Mouse (Mus musculus) adrenal gland, adult 8-10 months (tissue): ENCODE measurements around the gene Oosp2. TPM values are rescaled to one million over a fixed set of nuclear protein-coding genes. Genes with fewer than 3 reads are reported as not detected.

Experiments used
- DNase-seq: peaks from one replicate; pipeline ENCODE4 v3.0.0; 2022
- total RNA-seq, 4 experiments: library from RNA; stranded (reverse); gene quantifications; 2 replicates each; pipeline ENCODE4 v1.2.4; 2022

Oosp2 gene
- total RNA-seq: under 1 TPM in 1 of 4 experiments, not detected in 3; 0.84 TPM

DNA sequence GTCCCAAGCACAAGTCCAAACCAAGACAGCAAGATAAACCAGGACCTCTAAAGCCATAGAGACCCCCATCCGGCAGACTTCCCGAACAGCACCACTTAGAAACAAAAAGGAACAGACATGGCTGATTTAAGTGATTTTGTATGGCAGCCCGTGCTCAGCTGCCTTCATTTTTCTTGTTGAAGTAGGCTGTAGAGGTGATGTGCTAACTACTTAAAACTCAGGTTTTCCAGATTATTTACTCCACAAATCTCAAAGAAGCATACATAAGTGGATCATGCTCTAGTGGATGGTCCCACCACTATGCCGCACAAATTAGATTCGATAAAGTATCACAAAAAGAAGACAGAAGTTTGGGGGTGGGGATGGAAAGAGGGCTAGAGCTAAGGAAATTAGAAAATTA is at the start of gene Oosp2:
Gene Oosp2 (minus strand): TSS at position 101 of the 400 bp plus-strand sequence.
- DNase-seq: no peak

- DNase-seq: no peak
Measured at GRCm38 (mm10) chr19:11698342-11698741, 38.0 kb upstream of the Oosp2 start.

GRCm38 (mm10) chr19:11696755-11697154 is 36.4 kb upstream of the Oosp2 start, which contains the start of gene Oosp3:
Gene Oosp3, plus strand, starts transcription at chr19:11697055.
- no peak for DNase-seq

- no peak for DNase-seq
Measured at GRCm38 (mm10) chr19:11691454-11691853, 31.1 kb upstream of the Oosp2 start.

DNA sequence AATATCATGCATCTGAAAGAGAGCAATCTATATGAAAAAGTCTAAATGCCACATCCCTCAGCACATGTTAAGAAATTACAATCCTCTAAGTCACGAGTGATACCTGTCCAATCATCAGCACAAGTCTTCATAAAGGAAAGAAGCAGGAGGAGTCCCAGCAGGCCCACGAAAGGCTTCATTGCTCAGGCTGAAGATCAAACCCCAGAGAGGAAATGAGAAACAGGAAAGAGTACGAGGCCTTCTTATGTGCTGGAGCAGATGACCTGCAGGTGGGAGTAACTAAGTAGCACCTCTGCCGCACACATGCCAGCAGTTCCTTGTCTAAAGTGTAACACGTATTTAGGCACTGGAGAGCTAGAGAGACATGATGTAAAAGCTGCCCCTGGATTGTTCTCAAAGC is 30.5 kb upstream of the Oosp2 start, which contains the start of gene Oosp1:
Gene Oosp1 (minus strand): TSS at position 312 of the 400 bp plus-strand sequence.
- DNase-seq: no peak

DNA sequence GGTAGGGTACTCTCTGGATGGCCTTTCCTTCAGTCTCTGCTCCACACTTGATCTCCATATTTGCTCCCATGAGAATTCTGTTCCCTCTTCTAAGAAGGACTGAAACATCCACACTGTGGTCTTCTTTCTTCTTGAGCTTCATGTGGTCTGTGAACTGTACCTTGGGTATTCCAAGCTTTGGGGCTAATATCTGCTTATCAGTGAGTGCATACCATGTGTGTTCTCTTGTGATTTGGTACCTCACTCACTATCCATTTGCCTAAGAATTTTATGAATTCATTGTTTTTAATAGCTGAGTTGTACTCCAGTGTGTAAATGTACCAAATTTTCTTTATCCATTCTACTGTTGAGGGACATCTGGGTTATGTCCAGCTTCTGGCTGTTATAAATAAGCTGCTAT is 1.2 kb upstream of the Oosp2 start:
- no peak for DNase-seq

- DNase-seq: no peak
Measured at GRCm38 (mm10) chr19:11659142-11659541, 1.2 kb downstream of the Oosp2 start.

DNA sequence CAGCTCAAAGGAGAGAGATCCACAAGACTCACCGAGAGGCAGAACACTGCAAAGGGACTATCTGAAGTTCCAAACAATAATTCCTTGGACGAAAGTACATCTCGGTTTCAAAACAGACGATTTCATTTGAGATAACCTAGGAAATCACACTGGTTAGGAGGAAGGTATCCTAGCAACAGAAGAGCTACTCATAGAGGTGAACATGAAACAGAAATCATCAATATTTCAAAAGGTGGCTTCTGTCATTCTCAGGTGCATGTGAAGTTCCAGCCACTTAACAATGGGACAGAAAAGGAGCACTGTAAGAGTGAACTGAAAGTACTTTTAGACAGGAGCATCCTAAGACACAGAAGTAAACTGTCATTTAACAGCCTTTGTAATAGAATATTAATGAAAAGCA is 10.8 kb downstream of the Oosp2 start:
- no peak for DNase-seq

DNA sequence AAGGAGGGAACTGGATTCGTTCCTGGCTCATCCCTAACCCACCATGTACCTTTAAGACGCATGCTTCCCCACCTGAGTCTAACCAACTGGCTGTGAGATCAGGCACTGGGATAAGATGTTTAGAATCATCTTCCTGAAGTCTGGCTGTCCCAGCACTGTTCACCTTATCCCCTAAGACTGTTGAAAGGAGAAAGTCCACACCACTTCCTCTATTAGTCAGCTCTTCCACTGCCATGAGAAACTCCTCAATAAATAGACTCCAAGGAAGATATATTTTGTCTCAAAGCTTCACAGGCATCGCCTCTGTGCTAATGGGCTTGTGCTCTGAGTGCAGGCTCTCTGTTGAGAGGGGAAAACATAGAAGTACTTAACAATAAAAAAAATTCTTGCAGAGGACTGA is 14.2 kb downstream of the Oosp2 start:
- DNase-seq: no peak

GRCm38 (mm10) chr19:11640732-11641131 is 19.6 kb downstream of the Oosp2 start, which contains the start of gene Ms4a3:
Gene Ms4a3, minus strand, starts transcription at chr19:11640851.
- no peak for DNase-seq

GRCm38 (mm10) chr19:11639038-11639437 is 21.3 kb downstream of the Oosp2 start:
- DNase-seq: no peak

DNA sequence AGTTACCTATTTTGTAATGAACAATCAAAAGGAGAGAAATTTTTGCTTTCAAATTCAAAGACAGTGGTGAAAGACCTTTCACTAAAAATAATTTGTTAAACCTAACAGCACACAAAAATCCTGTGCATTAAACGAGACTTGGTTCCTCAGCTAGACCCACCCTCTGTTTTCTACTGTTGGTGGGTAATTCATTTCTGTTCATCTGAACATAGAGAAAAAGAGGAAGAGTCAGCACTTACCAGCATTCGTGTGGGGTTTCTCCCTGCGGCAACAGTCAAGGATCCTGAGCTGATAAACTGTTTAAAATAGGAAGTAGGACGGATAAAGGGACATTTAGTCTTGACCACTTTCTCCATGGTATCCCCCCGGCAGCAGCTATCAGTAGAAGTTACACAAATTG is 24.8 kb downstream of the Oosp2 start:
- DNase-seq: no peak

DNA sequence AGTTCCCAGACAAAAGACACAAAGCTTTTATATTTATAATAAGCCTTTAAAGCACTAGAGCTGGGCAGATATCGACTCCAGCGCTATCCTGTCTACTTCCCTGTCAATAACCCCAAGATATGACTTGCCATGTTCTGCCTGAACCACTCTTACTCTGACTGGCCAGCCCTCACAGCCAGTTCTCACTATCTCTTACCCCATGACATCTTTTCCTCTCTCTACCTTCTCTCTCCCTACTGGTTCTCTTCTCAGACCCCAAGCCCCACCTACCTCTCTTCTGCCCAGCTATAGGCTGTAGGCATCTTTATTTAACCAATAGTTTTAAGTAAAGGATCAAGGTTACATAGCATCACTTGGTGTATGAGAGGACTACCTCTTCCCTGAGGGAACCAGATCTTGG is 26.0 kb downstream of the Oosp2 start:
- DNase-seq: no peak

DNA sequence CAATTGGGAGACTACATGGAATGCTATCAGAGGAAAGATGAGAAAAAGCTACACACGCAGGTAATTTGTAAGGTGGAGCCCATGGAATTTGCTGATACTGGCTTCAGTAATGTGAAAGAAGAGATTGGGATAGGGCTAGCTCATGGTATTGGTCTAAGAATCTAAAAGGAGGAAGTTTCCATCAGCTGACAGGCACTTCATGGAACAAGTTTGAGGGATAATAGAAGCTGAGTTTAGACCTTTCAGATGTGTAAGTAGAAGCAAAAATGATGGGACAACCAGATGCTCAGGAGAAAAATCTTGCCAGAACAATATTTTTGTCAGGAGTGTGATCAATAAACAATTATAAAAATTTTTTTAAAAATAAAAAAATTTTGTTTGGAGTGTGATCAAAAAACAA is 26.6 kb downstream of the Oosp2 start:
- DNase-seq: no peak

DNA sequence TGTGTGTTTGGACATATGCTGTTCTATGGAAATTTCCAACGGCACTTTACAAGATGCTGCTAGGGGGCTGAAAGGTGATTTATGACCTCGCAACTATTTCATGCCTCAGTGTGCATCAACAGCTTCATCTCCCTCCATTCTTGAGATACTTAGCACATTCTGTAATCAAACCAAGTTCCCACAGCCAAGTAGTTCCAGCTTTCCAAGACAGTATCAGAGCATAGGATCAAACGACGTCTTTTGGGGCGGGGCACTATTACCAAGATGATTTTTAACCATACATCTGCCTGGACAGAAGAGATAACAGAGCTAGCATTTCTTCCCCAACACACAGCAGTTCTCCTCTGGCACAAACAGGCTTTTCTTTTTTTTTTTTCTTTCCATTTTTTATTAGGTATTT is 35.1 kb downstream of the Oosp2 start:
- DNase-seq: no peak

GRCm38 (mm10) chr19:11624800-11625199 is 35.6 kb downstream of the Oosp2 start:
- no peak for DNase-seq

DNA sequence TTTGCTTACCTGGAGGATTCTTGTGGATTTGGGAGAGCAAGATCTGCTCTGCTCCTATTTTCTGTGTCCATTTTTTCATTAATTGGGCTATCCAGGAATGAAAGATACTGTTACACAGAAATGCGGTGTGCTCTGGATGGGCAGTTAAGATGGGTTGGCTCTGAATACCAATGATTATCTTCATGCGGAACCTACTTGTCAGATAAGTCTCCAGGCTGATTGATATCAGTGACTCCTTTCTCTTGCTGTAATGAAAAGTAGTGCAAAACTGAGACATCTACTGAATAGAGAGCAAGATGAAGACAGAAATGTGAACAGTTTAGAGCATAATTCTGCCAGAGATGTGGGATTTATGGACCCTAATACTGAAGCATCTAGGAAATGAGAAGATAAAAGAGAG is 36.8 kb downstream of the Oosp2 start, which contains the start of gene Ms4a2:
Gene Ms4a2 (minus strand): TSS at position 169 of the 400 bp plus-strand sequence.
- no peak for DNase-seq

DNA sequence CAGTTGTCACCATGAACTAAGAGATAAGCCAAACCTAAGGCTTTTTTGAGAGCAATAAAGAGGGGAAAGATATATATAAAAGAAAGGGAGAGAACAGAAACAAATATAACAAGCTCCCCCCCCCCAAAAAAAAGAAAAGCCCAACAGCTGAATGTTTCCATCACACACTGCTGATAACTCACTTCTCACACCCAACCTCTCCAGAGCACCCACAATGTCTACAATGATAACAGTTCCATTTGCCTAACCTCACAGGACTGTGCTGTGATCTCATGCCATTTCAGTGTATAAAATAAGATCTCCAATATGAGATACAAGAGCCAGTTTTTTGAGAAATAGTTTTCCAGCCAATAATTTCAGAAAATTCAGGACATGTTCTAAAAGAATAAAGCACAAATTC is 42.4 kb downstream of the Oosp2 start:
- no peak for DNase-seq

DNA sequence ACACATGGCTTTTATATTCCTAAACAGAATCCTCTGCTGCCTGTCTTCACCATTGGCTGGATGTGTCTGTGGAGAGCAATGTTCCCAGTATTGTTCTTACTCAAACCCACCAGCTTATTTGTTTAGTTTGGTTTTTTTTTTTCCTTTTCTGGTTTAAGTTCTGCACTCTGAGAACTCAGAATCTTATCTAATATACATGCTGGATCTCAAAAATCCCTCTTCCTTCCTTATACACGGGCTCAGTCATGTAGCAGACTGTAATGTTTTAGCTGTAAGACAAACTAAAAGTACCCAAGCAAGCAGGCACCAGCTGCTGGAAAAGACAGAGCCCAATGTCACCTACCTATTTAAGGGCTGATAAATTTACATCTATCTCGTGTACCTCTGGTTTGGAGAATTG is 45.6 kb downstream of the Oosp2 start:
- no peak for DNase-seq

GRCm38 (mm10) chr19:11613776-11614443 is 46.4 kb downstream of the Oosp2 start:
- DNase-seq: no peak

DNA sequence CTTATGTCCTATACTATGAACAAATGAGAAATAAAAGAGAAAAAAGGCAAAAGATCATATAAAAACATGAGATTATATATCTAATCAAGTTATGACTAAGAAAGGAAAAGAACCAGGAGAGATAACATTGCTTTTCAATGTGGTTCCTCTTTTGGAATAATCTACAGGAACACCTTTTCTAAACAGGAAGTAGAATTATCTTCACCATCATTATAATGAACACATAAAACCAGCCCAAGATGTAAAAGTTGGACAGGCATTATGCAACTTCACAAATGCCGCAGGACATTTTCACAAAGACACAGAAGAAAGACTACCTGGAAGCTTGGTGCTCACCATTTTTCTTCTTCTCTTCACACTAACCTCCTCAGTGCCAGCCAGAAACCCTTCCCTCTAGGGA is 47.3 kb downstream of the Oosp2 start:
- DNase-seq: no peak

DNA sequence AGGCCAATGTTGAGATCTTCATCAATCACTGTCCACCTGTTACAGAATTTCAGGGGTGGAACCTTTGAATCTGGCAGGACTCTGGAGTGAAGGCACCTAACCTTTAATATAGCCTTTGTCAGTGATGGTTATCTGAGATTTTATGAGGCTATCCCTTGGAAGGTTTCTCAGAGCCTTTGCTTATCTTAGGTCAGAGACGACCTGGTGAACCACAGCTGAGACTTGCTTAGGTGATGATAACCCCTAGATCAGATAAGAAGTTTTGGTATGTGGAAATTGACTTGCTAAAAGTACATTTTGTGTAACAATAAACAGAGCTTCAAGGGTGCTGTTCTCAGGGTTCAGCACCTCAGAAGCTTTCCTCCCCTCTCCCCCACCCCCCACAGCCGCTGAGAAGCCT is 48.1 kb downstream of the Oosp2 start:
- DNase-seq: no peak

GRCm38 (mm10) chr19:11611541-11611945 is 48.8 kb downstream of the Oosp2 start:
- DNase-seq: no peak

GRCm38 (mm10) chr19:11608172-11608571 is 52.2 kb downstream of the Oosp2 start:
- no peak for DNase-seq

DNA sequence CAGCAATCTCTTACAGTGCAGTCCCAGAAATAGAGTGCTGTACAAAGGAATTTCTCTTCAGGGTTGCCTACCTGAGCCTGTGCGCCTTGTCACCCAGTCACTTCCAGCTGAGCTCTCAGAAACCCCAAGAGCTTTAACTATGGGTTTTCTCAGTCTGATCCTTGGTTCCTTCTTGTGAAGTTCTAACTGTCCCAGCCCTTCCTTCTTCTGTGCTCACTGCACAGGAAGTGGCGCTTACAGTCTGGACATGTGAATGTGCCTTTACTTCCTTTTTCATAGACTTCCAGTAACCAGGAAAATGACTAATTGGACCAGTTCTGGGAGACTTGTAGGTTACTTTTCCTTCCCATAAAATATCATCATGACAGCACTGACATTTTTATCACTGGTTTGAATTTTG is 55.8 kb downstream of the Oosp2 start, which contains the start of gene Ms4a6d:
Gene Ms4a6d (minus strand): TSS at position 247 of the 400 bp plus-strand sequence.
- DNase-seq: no peak
